Mouse (Mus musculus) forebrain, postnatal 0 days (tissue): ENCODE measurements around the gene Gnat1. TPM values are rescaled to one million over a fixed set of nuclear protein-coding genes. Genes with fewer than 3 reads are reported as not detected.

Experiments used
- ATAC-seq: fragments of 200-750 bp; cut with Nextera tagmentation; 2 replicates; pipeline ENCODE4 v1.8.0; 2017; ENCODE audit warnings: mild to moderate bottlenecking, moderate library complexity
- DNase-seq: peaks from one replicate; pipeline ENCODE4 v3.0.0-alpha.2; 2015
- H3K27ac ChIP-seq: fragments of 300-500 bp; sonication (generic); 2 replicates; pipeline ENCODE4 v1.5.1; 2014; ENCODE audit warnings: low read depth, mild to moderate bottlenecking, antibody characterized with exemption, low read length, moderate library complexity, mixed read lengths
- H3K27me3 ChIP-seq: fragments of 300-500 bp; sonication (generic); 2 replicates; pipeline ENCODE4 v1.6.1; 2014; ENCODE audit warnings: mild to moderate bottlenecking, low read length, mixed read lengths; ENCODE audit not compliant: insufficient read depth
- H3K36me3 ChIP-seq: fragments of 300-500 bp; sonication (generic); 2 replicates; pipeline ENCODE4 v1.6.1; 2014; ENCODE audit warnings: mild to moderate bottlenecking, moderate library complexity; ENCODE audit not compliant: insufficient read depth
- H3K4me1 ChIP-seq: fragments of 300-500 bp; sonication (generic); 2 replicates; pipeline ENCODE4 v1.6.1; 2014; ENCODE audit warnings: antibody characterized with exemption; ENCODE audit not compliant: insufficient read depth
- H3K4me2 ChIP-seq: fragments of 300-500 bp; sonication (generic); 2 replicates; pipeline ENCODE4 v1.6.1; 2014; ENCODE audit warnings: low read depth, mild to moderate bottlenecking, moderate library complexity
- H3K4me3 ChIP-seq: fragments of 300-500 bp; sonication (generic); 2 replicates; pipeline ENCODE4 v1.5.1; 2014; ENCODE audit warnings: low read depth, low read length, mixed read lengths
- H3K9ac ChIP-seq: fragments of 300-500 bp; sonication (generic); 2 replicates; pipeline ENCODE4 v1.6.1; 2014; ENCODE audit warnings: mild to moderate bottlenecking
- H3K9me3 ChIP-seq: fragments of 300-500 bp; sonication (generic); 2 replicates; pipeline ENCODE4 v1.6.1; 2016; ENCODE audit warnings: low read length
- CTCF ChIP-seq: sonication (generic); IDR thresholded peaks from 2 replicates; pipeline ENCODE4 v1.5.1; 2016; ENCODE audit warnings: antibody characterized with exemption, control low read depth, low read depth
- WGBS: fragments of 180-500 bp; shearing (Covaris S2); extraction: QIAGEN DNeasy Blood & Tissue Kit; methylation state at CpG from one replicate; pipeline ENCODE4 v1.1.7; 2014; 5-methylcytosine and 5-hydroxymethylcytosine counted together
- polyA plus RNA-seq: library from polyadenylated mRNA; unstranded; fragments of >200 nt; fragmentation: Nextera tagmentation; extraction: Ambion mirVana; gene quantifications from 2 replicates; pipeline ENCODE4 v1.2.1, GENCODE M21; 2015
- total RNA-seq: library from RNA; depleted of rRNA; stranded (reverse); fragments of >200 nt; gene quantifications from 2 replicates; pipeline ENCODE4 v1.2.3, GENCODE M21; 2014

The Gnat1 gene
- total and polyA plus RNA-seq, 2 experiments from 2014 or later = 0.24 to 1.8 TPM

GRCm38 (mm10) chr9:107695441-107696105 is 16.1 kb upstream of the Gnat1 start:
- H3K27me3 ChIP-seq = no peaks in the 10 kb centered on the region
- H3K27ac ChIP-seq = no peak overlapping the region
- peaks cover 20% of the 10 kb centered on the region for H3K4me1 ChIP-seq
- no peak overlapping the region for H3K4me2 ChIP-seq
- no peak for TF ChIP-seq CTCF
- H3K4me3 ChIP-seq = no peak overlapping the region
- DNase-seq = no peak
- WGBS = 91% methylated on average over 12 of the region's 12 CpGs
- peaks cover 21% of the 10 kb centered on the region; the same call in 1 of the 2 replicates for H3K36me3 ChIP-seq
- no peak for ATAC-seq
- H3K9ac ChIP-seq = no peak overlapping the region
- H3K9me3 ChIP-seq = no peaks in the 10 kb centered on the region

- Histone ChIP-seq H3K27ac (no peak overlapping the region), H3K9ac (no peak overlapping the region), H3K4me2 (no peak overlapping the region), H3K27me3 (no peaks in the 10 kb centered on the region), H3K9me3 (no peaks in the 10 kb centered on the region), H3K4me1 (peaks cover 15% of the 10 kb centered on the region), H3K36me3 (peaks cover 28% of the 10 kb centered on the region), H3K4me3 (no peak overlapping the region)
- TF ChIP-seq CTCF = no peak
- ATAC-seq (no peak), DNase-seq (no peak)
- WGBS = 83% methylated on average over 7 of the region's 7 CpGs
Measured at GRCm38 (mm10) chr9:107694627-107695026, 15.1 kb upstream of the Gnat1 start.

- no peaks in the 10 kb centered on the region for H3K27me3 ChIP-seq
- H3K4me1 ChIP-seq = peaks cover 6% of the 10 kb centered on the region
- peak; percentile 23; the same call in 1 of the 2 replicates for TF ChIP-seq CTCF
- ATAC-seq = 0 out of 2 replicates have a peak, but pooled peaks have one; percentile 14
- H3K9me3 ChIP-seq = no peaks in the 10 kb centered on the region
- H3K36me3 ChIP-seq = peaks cover 29% of the 10 kb centered on the region
- no peak overlapping the region for H3K9ac ChIP-seq
- no peak for DNase-seq
- H3K4me3 ChIP-seq = no peak overlapping the region
- H3K27ac ChIP-seq = no peak overlapping the region
- 46% methylated on average over 4 of the region's 4 CpGs for WGBS
- H3K4me2 ChIP-seq = no peak overlapping the region
Measured at GRCm38 (mm10) chr9:107693433-107693987, 14.0 kb upstream of the Gnat1 start.

- DNase-seq (no peak), ATAC-seq (no peak)
- TF ChIP-seq CTCF = no peak
- Histone ChIP-seq H3K9ac (no peak overlapping the region), H3K4me3 (no peak overlapping the region), H3K9me3 (no peaks in the 10 kb centered on the region), H3K4me2 (no peak overlapping the region), H3K4me1 (no peaks in the 10 kb centered on the region), H3K36me3 (peaks cover 34% of the 10 kb centered on the region), H3K27me3 (no peaks in the 10 kb centered on the region), H3K27ac (no peak overlapping the region)
- WGBS = 61% methylated on average over 5 of the region's 5 CpGs
Measured at GRCm38 (mm10) chr9:107692785-107693184, 13.3 kb upstream of the Gnat1 start.

GRCm38 (mm10) chr9:107690391-107690790 is 10.9 kb upstream of the Gnat1 start:
- no peaks in the 10 kb centered on the region for H3K27me3 ChIP-seq
- H3K4me3 ChIP-seq = no peak overlapping the region
- DNase-seq (no peak), ATAC-seq (no peak)
- H3K9ac ChIP-seq = no peak overlapping the region
- no peaks in the 10 kb centered on the region for H3K9me3 ChIP-seq
- no peak overlapping the region for H3K4me2 ChIP-seq
- no peak for TF ChIP-seq CTCF
- peaks cover 54% of the 10 kb centered on the region for H3K36me3 ChIP-seq
- 78% methylated on average over 8 of the region's 8 CpGs for WGBS
- no peak overlapping the region for H3K27ac ChIP-seq
- H3K4me1 ChIP-seq = no peaks in the 10 kb centered on the region

GRCm38 (mm10) chr9:107688939-107689338 is 9.4 kb upstream of the Gnat1 start:
- WGBS = 79% methylated on average over 7 of the region's 7 CpGs
- H3K36me3 ChIP-seq = peaks cover 68% of the 10 kb centered on the region
- no peak for DNase-seq

GRCm38 (mm10) chr9:107688415-107688814 is 8.9 kb upstream of the Gnat1 start:
- DNase-seq (no peak), ATAC-seq (no peak)
- TF ChIP-seq CTCF = no peak
- Histone ChIP-seq H3K9me3 (no peaks in the 10 kb centered on the region), H3K4me2 (no peak overlapping the region), H3K36me3 (peaks cover 73% of the 10 kb centered on the region), H3K27me3 (no peaks in the 10 kb centered on the region), H3K4me3 (no peak overlapping the region), H3K27ac (no peak overlapping the region), H3K4me1 (no peaks in the 10 kb centered on the region), H3K9ac (no peak overlapping the region)
- WGBS = 90% methylated on average over 5 of the region's 5 CpGs

More at GRCm38 (mm10) chr9:107688939-107689338, 9.4 kb upstream of the Gnat1 start:
- H3K4me1 ChIP-seq = no peaks in the 10 kb centered on the region
- no peak for TF ChIP-seq CTCF
- no peaks in the 10 kb centered on the region for H3K27me3 ChIP-seq
- no peaks in the 10 kb centered on the region for H3K9me3 ChIP-seq
- no peak overlapping the region for H3K9ac ChIP-seq
- no peak overlapping the region for H3K4me2 ChIP-seq
- no peak overlapping the region for H3K27ac ChIP-seq
- ATAC-seq = no peak
- no peak overlapping the region for H3K4me3 ChIP-seq
